Mouse (Mus musculus): ENCODE data around the gene Cnot1.

Gene Cnot1

GRCm38 (mm10) chr8:95800353-95800752 is 6.9 kb downstream of the Cnot1 start:
- no peak for TF ChIP-seq GATA4 (IDR thresholded peaks at IDR 0.05; ENCODE audit: insufficient replicate concordance, low read length)

GRCm38 (mm10) chr8:95799891-95800290 is 7.4 kb downstream of the Cnot1 start:
- TF ChIP-seq GATA4 (IDR thresholded peaks at IDR 0.05; ENCODE audit: insufficient replicate concordance, low read length), result no peak

GRCm38 (mm10) chr8:95799117-95799516 is 8.1 kb downstream of the Cnot1 start:
- no peak for TF ChIP-seq GATA4 (IDR thresholded peaks at IDR 0.05; ENCODE audit: insufficient replicate concordance, low read length)

GRCm38 (mm10) chr8:95785591-95785990 is 21.7 kb downstream of the Cnot1 start:
- no peak for TF ChIP-seq GATA4 (IDR thresholded peaks at IDR 0.05; ENCODE audit: insufficient replicate concordance, low read length)

GRCm38 (mm10) chr8:95782628-95783027 is 24.6 kb downstream of the Cnot1 start:
- TF ChIP-seq GATA4 (IDR thresholded peaks at IDR 0.05; ENCODE audit: insufficient replicate concordance, low read length), result no peak

GRCm38 (mm10) chr8:95781775-95782174 is 25.5 kb downstream of the Cnot1 start:
- no peak for TF ChIP-seq GATA4 (IDR thresholded peaks at IDR 0.05; ENCODE audit: insufficient replicate concordance, low read length)

- TF ChIP-seq GATA4 (IDR thresholded peaks at IDR 0.05; ENCODE audit: insufficient replicate concordance, low read length), result no peak
Measured at GRCm38 (mm10) chr8:95781085-95781484, 26.2 kb downstream of the Cnot1 start.

GRCm38 (mm10) chr8:95764133-95764532 is 43.1 kb downstream of the Cnot1 start:
- TF ChIP-seq GATA4 (IDR thresholded peaks at IDR 0.05; ENCODE audit: insufficient replicate concordance, low read length), result no peak

- TF ChIP-seq GATA4 (IDR thresholded peaks at IDR 0.05; ENCODE audit: insufficient replicate concordance, low read length), result peak; percentile 41; the same call in 1 of the 2 replicates
Measured at GRCm38 (mm10) chr8:95760323-95760722, 46.9 kb downstream of the Cnot1 start.

GRCm38 (mm10) chr8:95751924-95752323 is 55.3 kb downstream of the Cnot1 start:
- no peak for TF ChIP-seq GATA4 (IDR thresholded peaks at IDR 0.05; ENCODE audit: insufficient replicate concordance, low read length)

GRCm38 (mm10) chr8:95748028-95748427 is 59.2 kb downstream of the Cnot1 start:
- no peak for TF ChIP-seq GATA4 (IDR thresholded peaks at IDR 0.05; ENCODE audit: insufficient replicate concordance, low read length)

GRCm38 (mm10) chr8:95741732-95742131 is 65.5 kb downstream of the Cnot1 start:
- TF ChIP-seq GATA4 (IDR thresholded peaks at IDR 0.05; ENCODE audit: insufficient replicate concordance, low read length), result no peak

GRCm38 (mm10) chr8:95738596-95738995 is 68.7 kb downstream of the Cnot1 start:
- TF ChIP-seq GATA4 (IDR thresholded peaks at IDR 0.05; ENCODE audit: insufficient replicate concordance, low read length), result no peak

- TF ChIP-seq GATA4 (IDR thresholded peaks at IDR 0.05; ENCODE audit: insufficient replicate concordance, low read length), result no peak
Measured at GRCm38 (mm10) chr8:95727625-95728024, 79.6 kb downstream of the Cnot1 start.

GRCm38 (mm10) chr8:95716546-95717335 is 90.5 kb downstream of the Cnot1 start:
- no peak for TF ChIP-seq GATA4 (IDR thresholded peaks at IDR 0.05; ENCODE audit: insufficient replicate concordance, low read length)

- no peak for TF ChIP-seq GATA4 (IDR thresholded peaks at IDR 0.05; ENCODE audit: insufficient replicate concordance, low read length)
Measured at GRCm38 (mm10) chr8:95715676-95716531, 91.4 kb downstream of the Cnot1 start, which contains the start of gene Setd6. Setd6 (plus strand) TSS chr8:95715881.

All from liver, adult (tissue).